Mouse (Mus musculus): ENCODE results near the gene Glp1r. TPM values are rescaled to one million over a fixed set of nuclear protein-coding genes. Genes with fewer than 3 reads are reported as not detected.

The Glp1r gene
- polyA plus RNA-seq, 1 experiment from 2014 or later: 0.04 TPM

Small RNA genes lying within 50 kb of the gene (microRNA-seq; reads per million reads assigned to microRNA genes)
- gene Gm24026 (ENCODE audit: borderline number of aligned reads): not detected

Other genes starting within 250 kb of the Glp1r start
- gene Umodl1, start 52.8 kb downstream of the Glp1r start, polyA plus RNA-seq (2015; fragmentation: Nextera tagmentation; extraction: Ambion mirVana): 4.9 and 7.2 TPM in 2 replicates
- 36.7 and 49.0 TPM in 2 replicates for gene Abcg1, start 155.9 kb downstream of the Glp1r start, polyA plus RNA-seq (2015; fragmentation: Nextera tagmentation; extraction: Ambion mirVana)
- 7.1 and 8.7 TPM in 2 replicates for gene Tff3, start 227.8 kb downstream of the Glp1r start, polyA plus RNA-seq (2015; fragmentation: Nextera tagmentation; extraction: Ambion mirVana)
- 1.2 and 1.4 TPM in 2 replicates for gene Tff2, start 242.5 kb downstream of the Glp1r start, polyA plus RNA-seq (2015; fragmentation: Nextera tagmentation; extraction: Ambion mirVana)